Mouse (Mus musculus) ES-E14 (cell line): ENCODE data around the gene Pwp2.

Experiments used
- HCFC1 ChIP-seq: IDR thresholded peaks from 2 replicates; pipeline ENCODE4 v1.6.1; 2012; ENCODE audit warnings: low read length, inconsistent platforms, borderline replicate concordance; ENCODE audit not compliant: insufficient read depth
- ZC3H11A ChIP-seq: IDR thresholded peaks from 2 replicates; pipeline ENCODE4 v1.6.1; 2012; ENCODE audit warnings: low read depth, mild to moderate bottlenecking, inconsistent platforms, low read length, borderline replicate concordance

DNA sequence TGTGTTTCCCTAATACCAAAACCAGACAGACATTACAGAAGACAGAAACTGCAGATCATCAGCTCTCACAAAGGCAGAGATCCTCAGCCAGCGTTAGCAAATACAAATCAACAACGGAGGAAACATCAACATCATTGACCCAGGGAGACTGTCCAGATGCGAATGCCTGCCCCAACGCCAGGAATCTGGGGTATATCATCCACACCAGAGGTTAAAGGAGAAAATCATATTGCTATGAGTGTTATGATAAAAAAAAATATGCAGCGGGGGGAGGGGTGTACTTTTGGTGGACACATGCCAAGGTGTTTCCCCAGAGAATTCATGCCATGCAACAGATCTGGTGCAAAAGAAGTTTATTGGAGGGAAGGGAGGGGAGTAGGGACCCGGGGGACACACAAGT is 28.0 kb downstream of the Pwp2 start:
- no peak for TF ChIP-seq ZC3H11A
- TF ChIP-seq HCFC1 = no peak
